Mouse (Mus musculus): ENCODE measurements around the gene Ptprh.

The Ptprh gene

DNA sequence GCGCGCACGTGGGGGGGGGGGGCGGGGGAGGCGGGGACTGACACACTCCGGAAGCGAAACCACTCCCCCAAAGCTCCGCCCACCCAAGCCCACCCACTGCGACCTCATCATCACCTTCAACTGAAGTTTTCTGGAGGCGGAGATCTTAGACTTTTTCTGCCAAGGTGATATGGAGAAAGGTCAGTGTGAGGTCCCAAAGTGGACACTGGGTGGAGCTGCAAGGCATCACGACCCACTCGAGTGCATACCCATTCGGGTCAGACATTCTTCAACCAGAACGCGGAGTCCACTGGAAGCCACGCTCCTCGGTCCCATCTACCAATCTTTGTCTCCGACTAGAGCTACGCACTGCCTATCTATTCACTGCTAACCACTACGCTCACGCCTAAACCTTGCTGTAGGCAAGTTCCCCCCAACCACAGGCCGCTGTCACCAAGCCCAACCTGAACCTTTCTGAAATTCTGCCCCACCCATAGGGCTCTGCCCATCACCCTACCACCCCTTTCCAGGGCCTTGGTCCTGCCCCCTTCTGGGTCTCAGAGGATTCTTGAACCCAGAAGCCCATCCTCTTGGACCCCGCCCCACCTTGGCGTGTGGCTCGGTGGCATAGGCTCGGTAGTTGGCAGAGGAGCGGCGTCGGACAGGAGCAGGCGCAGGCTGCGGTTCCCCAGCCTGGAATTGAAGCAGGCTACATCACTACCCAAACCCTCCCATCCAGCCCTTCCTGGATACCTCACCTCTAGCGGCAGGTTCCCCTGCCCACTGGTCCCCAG, 82.4 kb downstream of the Ptprh start:
- DNase-seq: peak; percentile 23

GRCm38 (mm10) chr7:4518487-4518886, 85.4 kb downstream of the Ptprh start:
- DNase-seq: peak; percentile 21

- no peak for DNase-seq
Measured at GRCm38 (mm10) chr7:4516332-4517050, 87.3 kb downstream of the Ptprh start, which contains the start of gene Tnnt1. Gene Tnnt1, minus strand, starts transcription at chr7:4516382.

GRCm38 (mm10) chr7:4515853-4516252, 88.0 kb downstream of the Ptprh start:
- DNase-seq: no peak

DNA sequence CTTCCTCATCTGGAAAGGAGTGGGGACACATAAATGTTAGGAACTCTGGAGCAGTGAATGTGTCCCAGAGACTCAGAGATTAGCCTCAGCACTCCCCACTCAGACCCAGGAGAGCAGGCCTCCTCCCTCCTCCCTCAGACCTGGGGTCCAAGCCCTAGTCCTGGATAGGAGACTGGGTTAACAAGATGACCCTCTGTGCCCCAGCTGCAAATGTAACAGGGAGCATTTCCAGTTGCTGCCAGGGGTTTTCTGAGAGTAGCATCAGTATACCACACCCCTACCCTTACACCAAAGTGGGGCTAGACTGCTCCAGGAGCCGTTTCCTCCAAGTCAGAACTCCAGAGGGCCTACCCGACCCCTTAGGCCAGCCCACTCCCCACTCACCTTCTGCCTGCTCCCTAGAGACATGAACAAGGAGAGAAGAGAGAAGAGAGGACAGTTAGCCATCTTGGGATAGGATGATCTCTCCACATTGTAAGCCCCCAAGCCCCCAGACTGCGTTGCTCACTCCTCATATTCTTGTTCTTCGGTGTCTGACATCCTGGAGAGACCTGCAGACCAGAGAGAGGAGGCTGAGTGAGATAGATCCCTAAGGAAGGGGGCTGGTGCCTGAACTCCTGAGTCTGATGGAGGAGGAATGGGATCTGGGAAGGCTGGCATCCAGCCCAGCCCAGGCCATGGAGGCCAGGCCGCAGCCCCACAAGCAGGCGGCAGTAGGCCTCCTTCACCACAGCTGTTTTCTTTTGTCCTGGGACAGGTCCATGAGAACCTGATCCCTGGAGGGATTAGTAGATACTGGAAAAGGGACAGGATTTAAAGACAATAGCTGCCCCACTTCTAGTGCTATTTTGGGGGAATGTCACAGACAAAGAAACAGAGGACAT, 89.8 kb downstream of the Ptprh start:
- no peak for DNase-seq

- peak; percentile 40 for DNase-seq
Measured at GRCm38 (mm10) chr7:4513236-4513635, 90.6 kb downstream of the Ptprh start.

DNA sequence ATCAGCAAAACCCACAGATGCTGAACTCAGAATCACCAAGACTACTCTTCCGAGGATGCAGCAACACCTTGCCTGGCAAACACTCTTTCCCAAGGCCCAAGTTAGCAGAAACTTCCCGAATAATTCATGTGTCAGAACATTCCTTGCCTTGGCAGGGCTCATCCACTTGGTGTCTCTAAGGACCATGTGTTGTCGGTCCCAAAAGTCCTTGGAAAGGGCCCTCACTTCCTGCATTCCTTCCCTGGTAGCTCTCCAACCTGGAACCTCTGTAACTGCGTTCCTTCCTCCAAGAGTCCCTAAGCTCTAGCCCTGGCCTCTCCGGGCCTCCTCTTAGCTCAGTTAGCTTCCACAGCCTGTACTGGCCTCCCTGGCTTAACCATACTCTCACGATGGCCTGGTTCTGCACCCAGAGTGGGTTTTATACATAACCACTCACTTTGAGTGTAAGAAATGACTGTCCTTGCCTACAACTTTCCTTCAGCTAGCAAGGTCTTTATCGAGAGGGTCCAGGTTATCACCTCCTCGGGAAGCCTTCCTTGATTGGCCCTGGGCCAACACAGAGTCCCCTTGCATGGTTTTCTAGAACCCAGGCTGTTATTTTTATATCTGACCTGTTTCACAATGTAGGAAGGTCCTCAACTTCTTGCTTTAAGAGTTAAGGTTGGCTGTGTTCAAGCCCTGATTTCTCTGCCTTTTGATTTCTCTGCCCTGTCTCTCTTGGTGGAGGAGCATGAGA, 92.2 kb downstream of the Ptprh start:
- no peak for DNase-seq

DNA sequence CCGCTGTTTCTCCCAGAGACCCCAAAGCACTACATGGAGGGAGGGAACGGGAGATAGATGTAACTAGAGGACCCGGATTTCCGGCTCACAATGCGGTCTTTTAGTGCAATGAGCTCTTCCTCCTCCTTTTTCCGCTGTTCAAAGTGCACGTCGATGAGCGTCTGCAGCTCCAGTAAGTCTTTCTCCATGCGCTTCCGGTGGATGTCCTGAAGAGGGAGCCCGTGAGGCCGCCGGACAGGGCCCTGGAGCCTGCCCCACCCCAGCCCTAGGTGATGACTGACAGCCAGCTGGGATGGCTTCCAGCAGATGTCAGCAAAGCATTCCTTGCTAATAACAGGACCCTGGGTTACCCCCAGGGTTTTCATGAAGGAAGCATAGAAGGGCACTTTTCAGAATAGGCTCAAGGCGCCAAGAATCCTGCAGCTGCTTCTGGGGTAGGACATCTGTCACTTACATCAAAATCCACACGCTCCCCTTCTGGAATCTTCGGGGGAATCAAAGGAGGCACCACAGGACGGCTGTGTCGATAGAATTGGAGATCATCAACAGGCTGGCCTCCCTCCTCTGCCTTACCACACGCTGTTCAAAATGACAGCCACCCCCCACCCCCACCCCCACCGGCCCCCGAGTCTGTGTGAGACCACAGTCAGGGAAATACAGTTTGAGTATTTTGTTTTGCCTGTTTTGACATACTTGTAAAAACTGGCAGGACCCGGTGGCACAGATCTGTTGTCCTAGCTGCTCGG, 93.8 kb downstream of the Ptprh start:
- peak; percentile 82 for DNase-seq

DNA sequence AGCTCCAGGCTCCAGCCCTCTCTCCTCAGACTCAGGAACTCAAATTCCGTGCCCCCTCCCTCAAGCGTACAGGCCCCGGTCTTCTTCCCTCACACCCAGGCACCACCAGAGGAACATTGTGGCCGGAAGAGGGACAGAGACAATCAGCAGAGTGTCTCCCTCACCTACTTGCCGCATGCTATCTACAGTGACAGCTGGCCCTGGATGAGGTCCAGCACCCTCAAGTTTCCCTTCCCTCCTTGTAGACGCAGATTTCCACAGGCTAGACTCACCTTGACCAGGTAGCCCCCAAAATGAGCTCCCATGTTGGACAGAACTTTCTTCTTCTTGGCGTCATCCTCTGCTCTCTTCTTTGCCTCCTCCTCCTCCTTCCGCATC, 95.1 kb downstream of the Ptprh start:
- no peak for DNase-seq

DNA sequence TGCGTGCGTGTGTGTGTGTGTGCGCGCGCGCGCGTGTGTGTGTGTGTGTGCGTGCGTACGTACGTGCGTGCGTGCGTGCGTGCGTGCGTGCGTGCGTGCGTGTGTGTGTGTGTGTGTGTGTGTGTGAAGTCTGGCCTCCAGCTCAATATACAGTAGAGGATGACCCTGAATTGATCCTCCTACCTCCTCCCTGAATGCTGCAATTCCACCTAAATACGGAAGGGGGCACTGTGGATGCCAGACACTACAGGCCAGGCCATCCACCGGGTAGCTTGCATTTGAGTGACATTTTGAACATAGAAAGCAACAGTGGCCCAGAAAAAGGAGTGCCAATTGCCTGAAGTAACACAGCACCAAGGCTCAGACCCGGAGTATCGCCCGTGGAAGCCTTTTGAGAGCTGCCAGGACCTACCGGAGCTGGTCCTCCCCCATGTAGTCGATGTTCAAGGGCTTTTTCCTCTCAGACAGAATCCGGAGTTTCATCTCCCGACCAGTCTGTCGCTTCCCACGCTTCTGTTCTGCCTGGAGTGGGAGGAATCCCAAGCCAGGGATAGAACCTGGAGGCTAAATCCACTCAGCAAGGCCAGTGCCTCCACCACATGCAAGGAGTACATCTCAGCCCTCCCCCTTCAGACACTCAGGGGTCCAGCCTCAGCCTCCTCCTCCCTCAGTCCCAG, 95.6 kb downstream of the Ptprh start:
- DNase-seq: no peak

DNA sequence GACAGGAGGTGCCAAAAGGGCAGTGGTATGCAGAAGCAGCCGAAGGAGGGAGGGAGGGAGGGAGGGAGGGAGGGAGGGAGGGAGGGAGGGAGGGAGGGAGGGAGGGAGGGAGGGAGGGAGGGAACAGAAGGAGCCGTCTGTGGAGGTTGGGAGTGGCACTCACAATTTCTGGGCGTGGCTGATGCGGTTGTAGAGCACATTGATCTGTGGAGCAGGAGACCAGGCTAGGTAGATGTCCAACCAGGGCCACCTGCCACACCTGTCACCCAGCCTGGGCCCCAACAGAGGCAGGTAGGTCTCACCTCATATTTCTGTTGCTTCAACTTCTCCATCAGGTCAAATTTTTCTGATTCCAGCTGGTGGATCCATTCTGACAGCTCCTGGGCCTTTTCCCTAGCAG, 96.6 kb downstream of the Ptprh start:
- DNase-seq: no peak

DNA sequence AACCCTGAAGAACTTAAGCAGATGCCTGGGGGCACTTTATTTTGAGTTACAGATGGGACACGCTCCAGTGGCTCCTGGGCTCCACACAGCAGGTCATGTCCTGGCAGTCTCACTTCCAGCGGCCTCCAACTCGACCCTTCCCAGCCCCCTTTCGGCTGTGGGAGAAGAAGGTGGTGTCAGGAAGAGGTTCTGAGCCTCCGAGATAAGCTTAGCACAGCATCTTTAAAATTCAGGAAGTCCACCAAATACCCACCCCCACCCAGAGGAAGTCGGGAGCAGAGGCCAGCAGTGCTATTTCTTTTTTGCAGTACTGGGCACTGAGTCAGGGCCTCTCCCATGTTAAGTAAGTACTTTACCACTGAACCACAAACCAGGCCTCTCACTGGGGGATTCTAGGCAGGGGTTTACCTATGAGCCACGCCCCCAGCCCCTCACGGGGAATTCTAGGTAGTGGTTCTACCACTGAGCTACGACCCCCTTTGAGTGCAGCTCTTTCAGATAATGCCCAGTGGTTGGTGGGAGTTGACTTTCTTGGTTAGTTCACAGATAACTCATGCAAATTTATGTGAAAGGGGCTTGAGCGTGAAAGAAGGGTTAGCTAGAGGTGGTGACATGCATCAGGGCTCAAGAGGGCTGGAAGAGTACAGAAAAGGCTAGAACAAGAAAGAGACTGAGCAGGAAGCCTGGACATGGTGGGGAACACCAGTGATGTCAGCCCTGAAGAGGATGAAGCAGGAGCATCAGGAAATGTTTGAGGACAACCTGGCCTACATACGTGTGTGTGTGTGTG, 99.0 kb downstream of the Ptprh start:
- no peak for DNase-seq

GRCm38 (mm10) chr7:4503858-4504257, 100.0 kb downstream of the Ptprh start:
- no peak for DNase-seq

GRCm38 (mm10) chr7:4503100-4503499, 100.7 kb downstream of the Ptprh start:
- no peak for DNase-seq

DNA sequence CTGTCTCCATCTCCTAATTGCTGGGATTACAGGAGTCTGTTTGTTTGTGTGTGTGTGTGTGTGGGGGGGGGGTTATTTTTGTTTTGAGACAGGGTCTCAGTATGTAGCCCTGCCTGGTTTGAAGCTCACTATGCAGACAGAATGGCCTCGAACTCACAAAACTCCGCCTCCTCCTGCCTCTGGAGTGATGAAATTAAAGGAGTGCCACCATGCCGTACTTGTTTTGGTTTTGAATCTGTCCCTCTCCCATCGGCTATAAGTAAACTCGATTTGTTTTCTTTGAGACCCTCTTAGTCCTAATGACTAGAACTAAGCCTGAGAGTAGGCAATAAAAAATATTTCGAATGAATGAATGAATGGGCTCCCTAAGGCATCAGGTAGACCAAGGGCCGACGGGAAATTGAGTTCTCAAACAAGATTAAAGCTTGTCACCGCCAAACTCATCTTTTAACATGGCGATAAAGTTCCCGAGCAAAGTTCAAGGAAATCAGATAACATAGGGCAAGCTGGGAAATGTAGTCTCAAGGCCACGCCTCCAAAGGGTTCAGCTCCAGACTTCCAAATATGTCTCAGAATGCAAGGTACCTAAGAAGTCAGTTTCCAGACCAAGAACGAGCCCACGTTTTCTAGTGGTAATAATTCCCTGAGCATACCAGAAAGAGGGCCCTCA, 101.3 kb downstream of the Ptprh start:
- DNase-seq: peak; percentile 30

- peak; percentile 96 for DNase-seq
Measured at GRCm38 (mm10) chr7:4501558-4502397, 102.1 kb downstream of the Ptprh start, which contains the start of gene Ppp1r12c. Gene Ppp1r12c, minus strand, starts transcription at chr7:4501680.

DNA sequence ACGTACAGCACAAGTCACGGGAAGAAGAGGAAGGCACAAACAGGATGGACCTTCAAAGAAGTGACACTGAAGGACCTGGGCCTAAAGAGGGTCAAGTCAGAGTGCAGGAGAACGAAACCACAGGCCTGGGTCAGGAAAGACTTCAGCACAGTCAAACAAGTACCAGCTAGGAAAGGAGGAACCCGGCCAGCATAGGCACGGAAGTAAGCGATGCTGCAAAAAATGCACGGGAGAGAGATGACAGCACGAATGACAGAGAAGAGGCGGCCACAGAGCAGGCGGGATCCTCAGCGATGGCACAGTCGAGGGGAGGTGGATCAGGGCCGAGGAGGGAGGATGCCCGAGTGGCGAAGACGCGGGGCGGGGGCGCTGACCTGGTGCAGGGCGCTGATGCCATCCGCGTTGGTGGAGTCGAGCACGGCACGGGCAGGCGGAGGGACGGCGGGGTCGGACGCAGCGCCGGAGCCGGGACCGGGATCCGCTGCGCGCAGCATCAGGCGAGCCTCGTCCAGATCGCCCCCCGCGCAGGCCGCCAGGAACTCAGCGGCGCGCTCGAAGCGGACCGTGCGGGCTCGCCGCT, 102.9 kb downstream of the Ptprh start:
- peak; percentile 50 for DNase-seq

GRCm38 (mm10) chr7:4499034-4499433, 104.8 kb downstream of the Ptprh start:
- DNase-seq: no peak
